Mouse (Mus musculus): Measurements from ENCODE around the gene Fem1a.

- TF ChIP-seq POLR2A (IDR thresholded peaks at IDR 0.05; ENCODE audit: borderline replicate concordance, low read depth, low read length): no peak
- no peak for TF ChIP-seq CTCF (IDR thresholded peaks at IDR 0.05; ENCODE audit: low read depth, low read length)
Measured at GRCm38 (mm10) chr17:56262645-56263094, 6.1 kb downstream of the Fem1a start.
